Mouse (Mus musculus) fat pad, adult 2 months (tissue): ENCODE measurements at regions not wholly inside any gene's neighbourhood (a gene's known extent, or its start where the extent isn't known, plus 50 kb on each side); places are given as distances from the start of the nearest gene placed in this dataset.

Experiments
- DNase-seq: peaks from one replicate; pipeline ENCODE4 v3.0.0-alpha.2; 2011; ENCODE audit warnings: low read depth, low spot score; ENCODE audit errors: extremely low read depth

- no peak for DNase-seq
These were observed 141.2 kb upstream of the Noct start for GRCm38 (mm10) chr3:51082831-51083575.

GRCm38 (mm10) chr3:51083583-51083982 is 140.7 kb upstream of the Noct start:
- no peak for DNase-seq

- no peak for DNase-seq
These were observed 137.8 kb upstream of the Noct start for GRCm38 (mm10) chr3:51086441-51086849.

- DNase-seq, result no peak
These were observed 137.2 kb upstream of the Noct start for GRCm38 (mm10) chr3:51087076-51087475.

GRCm38 (mm10) chr3:51089036-51089669 is 135.1 kb upstream of the Noct start:
- DNase-seq, result no peak

- no peak for DNase-seq
These were observed 132.8 kb upstream of the Noct start for GRCm38 (mm10) chr3:51091478-51091877.

- no peak for DNase-seq
These were observed 131.9 kb upstream of the Noct start for GRCm38 (mm10) chr3:51092079-51093028.

GRCm38 (mm10) chr3:51095847-51096447 is 128.3 kb upstream of the Noct start:
- DNase-seq, result no peak

GRCm38 (mm10) chr3:51096545-51096944 is 127.7 kb upstream of the Noct start:
- DNase-seq, result no peak

- no peak for DNase-seq
These were observed 126.9 kb upstream of the Noct start for GRCm38 (mm10) chr3:51097362-51097761.

GRCm38 (mm10) chr3:51099966-51100365 is 124.3 kb upstream of the Noct start:
- no peak for DNase-seq

GRCm38 (mm10) chr3:51108639-51109202 is 115.5 kb upstream of the Noct start:
- DNase-seq, result no peak

GRCm38 (mm10) chr3:51111241-51111640 is 113.0 kb upstream of the Noct start:
- no peak for DNase-seq

- DNase-seq, result no peak
These were observed 111.9 kb upstream of the Noct start for GRCm38 (mm10) chr3:51112351-51112750.

GRCm38 (mm10) chr3:51115921-51116320 is 108.3 kb upstream of the Noct start:
- no peak for DNase-seq

- no peak for DNase-seq
These were observed 105.5 kb upstream of the Noct start for GRCm38 (mm10) chr3:51118706-51119105.

GRCm38 (mm10) chr3:51120522-51120921 is 103.7 kb upstream of the Noct start:
- no peak for DNase-seq

GRCm38 (mm10) chr3:51121703-51122540 is 102.3 kb upstream of the Noct start:
- DNase-seq, result no peak

GRCm38 (mm10) chr3:51122541-51122935 is 101.7 kb upstream of the Noct start:
- DNase-seq, result no peak

- DNase-seq, result no peak
These were observed 96.4 kb upstream of the Noct start for GRCm38 (mm10) chr3:51127875-51128274.
